Mouse (Mus musculus) liver (tissue): ENCODE results near the gene Ly6g6c.

Experiments used
- DNase-seq: peaks from one replicate; pipeline ENCODE4 v3.0.0-alpha.2; 2020; ENCODE audit warnings: mixed read lengths

Ly6g6c gene

DNA sequence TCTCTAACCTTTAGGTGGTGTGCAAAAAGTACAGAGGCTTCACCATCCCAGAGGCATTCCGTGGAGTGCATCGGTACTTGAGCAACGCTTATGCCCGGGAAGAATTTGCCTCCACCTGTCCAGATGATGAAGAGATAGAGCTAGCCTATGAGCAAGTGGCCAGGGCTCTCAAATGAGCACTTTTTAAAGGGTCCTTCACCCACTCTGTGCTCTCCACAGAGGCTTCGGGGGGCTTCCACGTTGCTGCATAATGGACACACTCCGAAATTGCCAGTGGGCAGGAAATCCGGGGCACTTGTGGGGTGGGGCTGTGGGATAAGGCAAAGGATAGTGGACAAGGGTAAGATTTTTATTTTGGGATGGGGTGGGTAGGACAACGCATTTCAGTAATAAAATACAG, 6.9 kb upstream of the Ly6g6c start:
- DNase-seq, result no peak

DNA sequence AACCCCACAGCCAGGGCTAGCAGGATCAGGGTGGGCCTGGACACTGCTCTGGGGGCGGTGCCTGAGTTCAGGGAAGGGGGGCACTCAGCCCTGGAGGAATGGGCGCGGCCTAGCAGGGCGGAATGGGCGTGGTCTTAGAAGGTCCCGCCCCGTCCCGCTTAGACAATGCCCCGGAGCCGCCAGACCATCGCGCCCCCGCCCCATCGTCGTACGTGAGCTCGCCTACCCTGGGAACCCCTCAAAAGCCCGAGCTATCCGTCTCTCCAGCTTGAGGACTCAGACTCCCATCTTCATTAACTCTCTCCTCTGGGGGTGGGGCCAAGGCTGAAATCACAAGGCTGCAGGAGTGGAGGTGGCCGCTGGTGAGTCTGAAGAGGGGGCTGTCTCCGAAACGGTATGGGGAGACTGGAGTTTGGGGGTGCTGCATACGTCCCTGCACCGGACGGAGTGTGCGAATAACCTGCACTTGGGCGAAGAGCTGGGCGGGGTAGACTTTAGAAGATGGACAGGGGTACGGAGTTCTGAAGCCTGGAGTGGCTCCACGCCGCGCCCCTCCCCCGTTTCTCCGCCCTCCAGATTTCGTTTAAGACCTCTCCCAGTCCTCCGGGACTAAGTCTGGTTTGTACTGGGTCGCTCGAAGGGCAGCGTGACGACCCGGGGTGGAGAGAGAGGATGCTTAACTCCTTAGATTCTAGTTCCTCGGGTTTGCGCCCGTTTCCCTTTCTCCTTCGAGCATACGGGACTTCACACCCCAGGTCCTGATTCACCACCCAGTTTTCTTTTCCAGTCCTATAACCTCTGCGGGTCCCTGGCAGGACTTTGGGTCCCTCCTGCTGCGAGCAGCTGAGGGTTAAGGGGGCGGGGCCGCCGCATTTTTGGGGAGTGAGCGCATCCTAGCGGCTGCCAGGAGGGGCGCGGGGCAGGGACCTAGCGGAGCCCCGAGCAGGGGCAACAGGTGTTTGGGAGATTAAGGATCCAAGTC, 6.0 kb upstream of the Ly6g6c start, which contains the start of gene Ddah2:
Gene Ddah2 (plus strand): TSS at position 125 of the 982 bp plus-strand sequence.
- peak; percentile 89 for DNase-seq

DNA sequence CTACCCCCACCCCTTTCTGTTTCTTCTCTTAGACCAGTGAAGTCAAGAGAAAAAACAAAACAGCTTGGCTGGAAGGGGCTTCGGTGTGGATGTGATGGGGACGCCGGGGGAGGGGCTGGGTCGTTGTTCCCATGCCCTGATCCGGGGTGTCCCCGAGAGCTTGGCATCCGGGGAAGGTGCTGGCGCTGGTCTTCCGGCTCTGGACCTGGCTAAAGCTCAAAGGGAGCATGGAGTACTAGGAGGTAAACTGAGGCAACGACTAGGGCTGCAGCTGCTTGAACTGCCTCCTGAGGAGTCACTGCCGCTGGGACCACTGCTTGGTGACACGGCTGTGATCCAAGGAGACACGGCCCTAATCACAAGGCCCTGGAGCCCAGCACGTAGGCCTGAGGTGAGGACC, 5.1 kb upstream of the Ly6g6c start:
- DNase-seq, result no peak

DNA sequence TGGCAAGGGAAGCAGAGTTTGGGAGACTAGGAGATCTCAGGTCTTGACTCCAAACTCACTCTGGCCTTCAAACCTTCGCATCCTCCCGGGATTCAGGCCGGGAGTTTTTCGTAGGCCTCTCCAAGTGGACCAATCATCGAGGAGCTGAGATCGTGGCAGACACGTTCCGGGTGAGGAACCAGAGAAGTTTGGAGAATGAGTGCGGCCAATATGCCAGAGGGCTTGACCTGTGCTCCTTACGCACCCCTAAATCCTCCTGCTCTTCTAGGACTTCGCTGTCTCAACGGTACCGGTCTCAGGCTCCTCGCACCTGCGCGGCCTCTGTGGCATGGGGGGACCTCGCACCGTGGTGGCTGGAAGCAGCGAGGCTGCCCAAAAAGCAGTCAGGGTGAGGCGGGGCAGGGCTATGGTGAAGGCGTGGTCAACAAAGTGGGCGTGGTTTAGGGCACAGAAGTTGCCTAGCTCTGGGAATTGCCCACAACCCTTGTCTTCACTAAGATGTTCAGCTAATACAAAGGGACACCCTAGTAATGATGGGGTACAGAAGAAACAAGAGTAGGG, 4.4 kb upstream of the Ly6g6c start:
- peak; percentile 72 for DNase-seq

DNA sequence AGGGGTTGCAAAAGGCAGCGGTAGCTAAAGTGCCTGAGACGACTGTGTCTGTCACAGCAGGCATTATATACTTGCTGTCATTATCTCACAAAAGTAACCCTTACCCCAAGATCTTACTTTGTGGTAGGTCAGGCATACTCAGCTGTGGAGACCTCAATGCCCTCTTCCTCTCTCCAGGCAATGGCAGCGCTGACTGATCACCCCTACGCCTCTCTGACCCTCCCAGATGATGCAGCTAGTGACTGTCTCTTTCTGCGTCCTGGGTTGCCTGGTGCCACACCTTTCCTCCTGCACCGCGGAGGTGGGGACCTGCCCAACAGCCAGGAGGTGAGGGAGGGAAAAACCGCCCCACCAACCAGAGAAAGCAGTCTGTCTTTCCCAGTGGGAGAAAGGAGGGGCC, 3.9 kb upstream of the Ly6g6c start:
- DNase-seq, result no peak

DNA sequence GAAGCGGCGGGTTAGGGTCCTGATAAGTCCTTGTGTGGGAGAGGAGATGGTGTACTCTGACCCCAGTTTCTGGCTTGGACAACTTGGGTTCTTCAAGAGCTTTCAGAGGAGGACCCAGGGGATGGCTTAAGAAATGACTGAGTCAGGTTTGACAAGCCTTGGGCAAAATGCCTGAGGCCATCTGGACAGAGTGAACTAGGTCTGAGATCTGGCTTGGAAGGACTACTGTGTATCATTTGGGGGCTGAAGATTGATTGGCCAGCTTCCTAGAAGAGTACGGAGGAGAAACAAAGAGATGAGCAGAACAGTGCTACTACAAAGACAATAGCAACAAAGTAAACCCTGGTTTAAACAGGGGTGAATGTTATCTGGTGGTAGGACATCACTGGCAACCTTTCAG, 1.7 kb upstream of the Ly6g6c start:
- no peak for DNase-seq

DNA sequence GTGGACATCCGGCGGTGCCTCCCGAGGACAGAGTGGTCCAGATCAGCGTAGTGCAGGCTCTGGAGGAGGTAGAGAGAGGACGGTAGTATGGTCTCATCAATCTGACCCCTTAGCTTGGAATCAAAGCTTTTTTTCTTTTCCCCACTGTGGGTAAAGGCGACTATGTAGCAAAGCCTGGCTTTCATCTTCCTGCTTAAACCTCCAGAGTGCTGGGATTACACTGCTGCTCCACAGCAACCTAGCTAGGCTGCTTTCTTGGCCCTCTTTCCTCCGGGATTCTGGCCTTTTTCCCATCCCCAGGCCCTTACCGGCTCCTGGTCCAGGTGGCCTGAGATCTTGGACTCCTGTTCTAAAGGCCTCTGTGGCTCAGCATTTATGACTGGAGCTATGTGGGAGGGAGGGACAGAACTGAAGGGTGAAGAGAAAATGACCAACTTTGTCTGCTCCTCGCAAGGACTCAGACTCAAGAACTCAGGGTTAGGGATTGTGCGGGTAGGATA, 760 bp upstream of the Ly6g6c start:
- no peak for DNase-seq

DNA sequence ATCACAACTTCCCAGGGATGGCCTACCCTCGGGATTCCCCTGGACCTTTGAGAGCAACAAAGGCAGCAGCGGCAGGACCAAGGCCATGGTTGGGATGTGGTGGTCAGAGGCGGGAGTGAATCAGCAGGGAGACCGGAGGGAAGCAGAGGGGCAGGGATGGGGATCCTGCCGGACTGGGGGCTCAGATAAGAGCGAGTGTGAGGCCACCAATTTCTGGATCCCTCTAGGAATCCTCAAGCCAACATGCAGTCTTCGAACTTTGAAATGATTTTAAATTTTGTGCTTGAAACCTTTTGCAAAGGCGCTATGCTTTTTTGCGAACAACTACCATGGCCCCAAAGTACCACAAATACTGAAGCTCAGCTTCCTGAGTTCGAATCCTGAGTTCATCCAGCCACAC, 896 bp downstream of the Ly6g6c start, which contains the start of gene Mpig6b:
Gene Mpig6b (minus strand): TSS at position 101 of the 400 bp plus-strand sequence.
- DNase-seq, result no peak

DNA sequence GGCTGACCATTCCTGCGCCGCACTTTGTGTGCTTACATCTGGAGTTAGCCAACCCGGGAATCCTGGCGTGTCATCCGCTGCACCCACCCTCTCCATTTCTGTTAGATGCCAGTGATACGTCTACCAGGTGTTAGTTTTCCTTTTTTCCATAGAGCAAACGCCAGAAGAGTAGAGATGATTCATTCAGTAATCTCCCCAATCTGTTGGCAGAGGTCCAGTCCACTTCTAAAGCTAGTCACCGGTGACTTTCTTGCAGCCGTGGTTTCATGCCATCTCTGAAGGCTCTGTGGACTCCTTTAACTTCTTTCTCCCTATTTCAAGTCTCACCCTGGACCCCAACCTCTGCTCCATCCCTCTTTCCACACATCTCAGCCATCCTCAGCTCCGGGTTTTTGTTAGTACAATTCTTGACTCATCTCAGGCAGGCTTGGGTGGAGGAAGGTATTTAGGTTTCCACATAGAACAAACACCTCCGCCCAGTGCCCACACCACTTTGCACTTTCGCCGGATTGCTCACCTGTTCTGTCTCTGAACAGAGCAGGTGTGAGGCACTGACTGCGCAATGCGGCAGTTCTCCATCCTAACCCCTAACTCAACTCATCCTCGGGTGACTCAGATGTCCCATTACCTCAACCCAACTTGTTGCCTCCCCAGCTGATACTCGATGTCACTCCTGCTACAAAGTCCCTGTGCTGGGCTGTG, 3.2 kb downstream of the Ly6g6c start:
- DNase-seq, result no peak

DNA sequence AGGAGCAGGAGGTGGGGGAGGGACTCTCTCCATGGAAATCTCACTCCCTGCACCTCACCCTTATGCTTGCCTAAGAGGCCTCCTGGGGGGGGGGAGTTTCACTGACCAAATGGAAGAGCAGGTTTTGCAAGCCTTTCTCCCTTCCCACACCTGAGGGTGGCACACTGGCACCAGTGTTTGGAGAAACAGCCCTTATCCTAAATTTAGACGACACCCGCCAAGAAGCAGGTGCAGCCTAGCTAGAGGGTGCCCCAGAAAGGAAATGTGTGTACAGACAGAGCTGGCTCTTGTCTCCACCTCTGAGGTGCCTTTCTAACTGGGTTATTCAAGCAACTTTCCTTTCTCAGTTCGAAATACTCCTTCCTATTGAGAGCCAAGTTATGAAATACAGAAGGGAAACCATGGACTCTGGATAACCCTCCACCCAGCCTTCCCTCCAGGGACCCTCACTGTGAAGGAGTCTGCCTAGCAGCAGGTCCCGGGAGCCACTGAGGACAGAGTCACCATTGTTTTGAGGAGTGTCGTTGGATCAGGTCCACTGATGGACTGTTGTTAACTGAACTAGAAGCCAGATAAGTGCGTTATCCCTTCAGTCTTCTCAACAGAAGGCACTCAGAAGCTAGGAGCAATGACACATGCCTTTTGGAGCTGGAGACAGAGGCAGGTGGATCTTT, 5.5 kb downstream of the Ly6g6c start:
- DNase-seq, result no peak

DNA sequence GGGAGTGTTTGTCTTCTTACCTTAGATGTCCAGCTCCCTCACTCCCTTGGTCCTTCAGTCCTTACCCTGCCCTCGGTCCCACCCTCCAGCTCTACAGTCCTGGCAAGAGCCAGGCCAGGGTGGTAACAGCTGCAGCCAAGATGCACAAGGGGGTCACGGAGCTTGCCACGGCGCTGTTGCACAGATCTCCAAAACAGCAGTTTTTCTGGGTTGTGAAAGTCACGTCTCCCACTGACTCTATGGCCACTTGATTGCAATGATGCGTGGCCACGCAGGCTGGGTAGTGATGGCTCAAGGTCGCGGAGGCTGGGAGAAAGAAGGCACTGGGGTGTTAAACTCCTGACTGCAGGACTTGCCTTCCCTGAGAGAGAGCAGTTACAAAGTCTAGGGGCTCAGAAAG, 6.3 kb downstream of the Ly6g6c start:
- DNase-seq, result no peak

DNA sequence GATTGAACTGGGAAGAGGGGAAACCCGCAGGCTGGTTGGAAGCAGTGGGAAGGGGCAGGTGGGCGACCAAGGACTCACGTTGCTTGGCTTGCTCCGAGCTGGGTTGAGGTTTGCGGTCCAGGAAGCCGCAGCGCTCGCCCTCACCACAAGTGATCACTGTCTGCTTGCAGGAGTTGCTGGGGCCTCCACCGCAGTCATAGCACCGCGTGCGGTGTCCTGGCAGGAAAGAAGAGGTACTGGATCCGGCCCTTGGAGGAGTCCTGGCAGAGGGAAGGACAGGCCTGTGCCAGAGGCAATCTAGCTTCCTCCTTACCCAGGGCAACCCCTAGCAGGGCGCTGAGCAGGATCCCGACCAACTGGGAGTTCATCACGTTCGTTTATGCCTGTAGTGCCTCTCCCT, 8.9 kb downstream of the Ly6g6c start:
- DNase-seq, result no peak

DNA sequence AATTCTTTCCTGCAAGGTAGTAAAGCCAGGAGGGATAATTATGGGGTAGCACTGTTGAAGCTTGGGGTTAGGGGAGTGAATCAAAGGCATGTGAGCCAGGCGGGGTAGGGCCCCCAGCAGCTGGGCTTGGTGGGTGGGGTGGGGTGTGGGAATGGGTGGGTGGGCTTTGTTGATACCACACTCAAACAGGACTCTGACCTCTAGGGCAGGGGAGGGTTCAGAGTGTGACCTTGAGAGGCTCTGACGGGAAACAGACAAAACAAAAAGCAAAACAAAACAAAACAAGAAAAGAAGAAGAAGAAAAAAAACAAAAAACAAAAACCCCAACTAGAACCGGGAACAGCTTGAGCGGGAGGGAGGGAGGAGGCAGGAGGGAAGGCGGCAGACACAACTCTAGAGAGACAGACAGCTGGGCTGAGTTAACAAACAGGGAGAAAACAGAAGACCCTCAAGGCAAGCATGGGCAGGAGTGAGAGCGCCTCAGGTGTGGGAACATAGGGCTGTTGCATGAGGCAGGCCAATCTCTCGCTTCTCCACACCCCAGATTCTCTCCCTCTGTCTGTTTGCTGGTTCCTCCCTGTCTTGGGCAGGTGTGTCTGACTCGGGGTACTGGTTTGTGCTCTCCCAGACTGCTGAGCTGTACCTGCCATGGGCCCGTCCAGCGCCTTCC, 11.5 kb downstream of the Ly6g6c start, which contains the start of gene Ly6g6e:
Gene Ly6g6e (plus strand): TSS at position 396 of the 670 bp plus-strand sequence.
- DNase-seq, result no peak

DNA sequence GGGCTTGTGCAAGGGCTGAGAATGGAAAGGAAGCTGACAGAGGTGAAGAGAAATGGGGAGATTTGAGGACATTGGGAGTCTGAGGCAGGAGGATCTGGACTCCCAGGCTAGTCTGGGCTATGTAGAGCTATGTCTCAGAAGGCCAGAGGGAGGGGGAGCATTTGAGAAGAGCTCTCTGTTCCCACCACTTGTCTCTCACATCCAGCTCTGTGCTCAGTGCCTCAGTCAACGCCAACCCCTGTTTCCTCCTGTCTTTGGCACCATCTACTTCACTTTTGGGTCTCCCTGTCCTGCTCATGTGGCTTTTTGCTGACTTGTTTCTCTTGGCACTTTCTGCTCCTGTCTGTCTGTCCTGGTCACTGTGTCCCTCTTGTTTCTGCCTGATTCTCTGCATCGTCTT, 12.1 kb downstream of the Ly6g6c start:
- no peak for DNase-seq

DNA sequence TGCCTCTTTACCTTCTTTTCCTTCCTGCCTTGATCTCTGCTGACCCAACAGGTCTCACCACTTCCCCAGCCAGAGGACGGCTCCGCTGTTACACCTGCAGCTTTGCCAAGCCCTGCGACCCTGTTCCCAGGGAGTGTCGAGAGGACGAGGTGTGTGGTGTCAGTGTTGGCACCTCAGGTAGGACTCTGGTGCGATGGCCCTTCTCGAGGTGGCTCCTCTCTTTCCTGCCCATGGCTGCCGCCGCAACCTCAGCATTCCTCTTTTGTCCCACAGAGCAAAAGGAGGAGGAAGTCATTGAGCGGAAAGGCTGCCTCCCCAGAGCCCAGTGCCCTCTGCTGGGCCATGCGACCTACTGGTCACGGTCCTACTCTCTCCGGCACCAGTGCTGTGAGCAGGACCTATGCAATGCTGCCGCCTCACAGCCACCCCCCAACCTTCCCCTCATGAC, 12.6 kb downstream of the Ly6g6c start, which contains the start of gene Ly6g6d:
Gene Ly6g6d (minus strand): TSS at position 280 of the 448 bp plus-strand sequence.
- DNase-seq, result peak; percentile 45

DNA sequence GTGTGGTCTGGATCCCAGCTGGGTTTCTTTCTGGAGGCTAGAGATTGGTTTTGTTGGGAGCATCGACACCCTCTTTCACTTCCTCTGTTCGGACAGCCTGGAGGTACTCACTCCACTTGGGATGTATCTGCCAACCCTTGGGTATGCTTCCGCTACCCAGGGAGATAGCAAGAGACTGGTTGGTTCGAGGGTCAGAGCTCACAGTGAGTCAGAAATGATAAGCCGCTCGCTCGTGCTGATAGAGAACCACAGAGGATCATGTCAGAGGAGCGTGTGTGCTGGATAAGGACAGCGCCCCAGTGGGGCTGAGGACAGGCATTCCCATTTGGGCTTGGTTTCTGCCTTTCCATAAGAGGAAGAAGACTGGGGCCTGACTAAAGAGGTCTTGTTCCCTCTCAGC, 14.6 kb downstream of the Ly6g6c start:
- peak; percentile 85 for DNase-seq

DNA sequence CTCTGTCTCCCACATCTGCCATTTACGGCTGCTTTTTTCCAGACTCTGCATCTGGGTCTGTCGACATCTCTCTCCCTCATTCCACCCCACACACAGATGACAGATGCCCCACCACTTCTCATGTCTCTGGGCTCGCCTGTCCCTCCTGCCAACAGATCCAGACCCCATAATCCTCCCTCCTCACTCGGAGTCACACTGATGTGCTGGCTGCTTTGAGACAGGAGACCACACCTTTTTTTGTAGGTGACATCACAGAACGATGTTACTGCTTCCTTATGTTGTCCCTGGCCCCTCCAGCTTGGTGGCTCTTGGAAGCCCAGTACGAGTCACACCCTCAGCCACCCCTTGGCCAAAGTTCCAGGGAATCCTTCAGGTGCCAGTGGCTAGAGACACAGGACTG, 15.1 kb downstream of the Ly6g6c start:
- DNase-seq, result no peak

DNA sequence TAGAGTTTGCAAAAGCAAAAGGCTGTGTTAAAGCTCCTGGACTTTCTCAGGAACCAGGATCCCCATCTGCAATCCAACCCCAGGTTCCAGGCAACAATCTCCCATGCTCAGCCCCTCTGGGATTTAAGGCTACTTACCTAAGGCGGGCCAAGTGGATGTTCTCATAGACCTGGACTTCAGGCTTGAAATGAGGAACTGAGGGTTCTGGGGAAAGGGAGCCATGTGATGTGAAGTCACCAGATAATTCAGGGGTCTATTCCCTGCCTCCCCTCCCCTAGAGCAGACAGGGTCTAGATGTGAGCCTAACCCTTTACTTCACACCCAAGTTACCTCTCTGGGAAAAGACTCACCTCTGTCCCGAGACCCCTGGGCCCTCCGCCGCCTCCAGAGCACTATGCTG, 15.5 kb downstream of the Ly6g6c start:
- no peak for DNase-seq

DNA sequence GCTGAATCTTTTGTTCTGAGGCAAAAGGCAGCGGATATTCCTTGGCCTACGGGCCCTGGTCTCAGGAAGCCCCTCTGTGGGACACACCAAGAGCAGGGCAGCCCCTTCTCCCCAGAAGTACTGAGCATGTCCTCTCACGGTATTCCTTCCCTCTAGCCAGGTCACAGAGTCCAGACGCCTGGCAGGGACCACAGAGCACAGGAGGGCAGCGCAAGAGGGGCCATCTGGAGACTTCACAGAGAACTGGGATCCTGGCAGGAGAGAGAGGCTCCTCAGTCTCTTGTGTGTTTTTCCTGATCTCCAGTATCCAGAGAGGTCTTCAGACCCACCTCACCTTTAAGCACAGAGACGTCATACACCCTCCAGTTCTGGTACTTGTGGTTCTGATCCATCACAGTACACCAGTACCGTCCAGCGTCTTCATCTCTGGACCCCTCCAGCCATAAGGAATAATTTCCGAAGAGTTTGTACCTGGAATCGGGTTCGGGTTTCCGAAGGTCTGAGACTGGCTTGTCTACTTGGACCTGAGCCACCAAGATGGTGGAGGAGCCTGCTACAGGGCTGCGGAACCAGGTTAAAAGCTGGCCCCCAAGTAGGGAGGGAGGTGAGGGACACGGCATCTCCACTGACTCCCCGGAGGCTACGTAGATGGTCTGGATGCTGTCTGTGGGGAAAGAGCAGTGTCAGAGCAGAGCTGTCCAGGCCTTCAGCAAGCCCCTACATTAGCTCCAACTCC, 17.8 kb downstream of the Ly6g6c start:
- DNase-seq, result no peak

DNA sequence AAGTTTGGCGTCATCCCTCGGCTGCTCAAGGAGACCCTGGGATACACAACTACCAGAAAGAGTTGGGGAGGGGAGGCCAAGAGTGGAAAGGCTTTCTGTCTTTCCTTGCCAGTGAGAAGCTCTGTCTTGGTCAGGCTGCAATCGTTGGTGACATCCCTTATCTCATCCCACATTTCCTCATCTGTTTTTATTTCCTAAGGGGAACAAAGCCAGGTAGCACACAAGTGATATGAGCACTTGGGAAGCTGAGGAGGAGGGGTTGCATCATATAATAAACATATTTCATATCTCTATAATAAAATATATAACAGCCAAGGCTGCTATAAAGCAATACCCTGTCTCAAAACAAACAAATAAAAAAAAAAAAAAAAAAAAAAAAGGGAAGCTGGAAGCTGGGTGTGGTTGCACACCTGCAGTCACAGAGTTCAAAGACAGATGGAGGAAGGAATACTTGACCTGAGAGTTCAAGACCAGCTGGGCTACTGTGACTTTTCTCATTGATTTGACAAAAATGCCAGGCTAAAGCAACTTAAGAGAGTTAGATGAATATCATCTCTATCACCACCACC, 18.8 kb downstream of the Ly6g6c start:
- DNase-seq, result no peak
